Mouse (Mus musculus): Measurements from ENCODE around the gene Amacr.

DNA sequence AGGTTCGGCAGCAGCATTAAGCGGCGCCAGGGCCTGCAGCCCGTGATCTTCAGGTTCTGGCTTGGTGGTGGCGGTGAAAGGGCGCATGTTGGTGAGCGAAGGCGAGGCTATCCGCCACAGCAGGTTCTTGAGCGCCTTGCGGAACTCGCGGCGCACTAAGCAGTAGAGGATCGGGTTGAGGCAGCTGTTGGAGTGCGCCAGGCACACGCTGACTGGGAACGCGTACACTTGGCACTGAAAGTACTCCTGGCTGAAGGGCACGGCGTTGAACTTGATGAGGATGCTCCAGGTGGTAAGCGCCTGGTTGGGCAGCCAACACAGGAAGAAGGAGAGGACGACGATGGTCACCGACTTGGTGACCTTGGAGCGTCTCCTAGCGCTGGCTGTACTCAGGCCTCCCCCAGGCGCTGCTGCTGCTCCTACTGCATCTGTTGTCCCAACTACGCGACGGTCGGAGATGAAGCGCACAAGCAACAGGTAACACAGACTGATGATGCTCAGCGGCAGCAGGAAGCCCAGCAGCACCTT, 54.5 kb downstream of the Amacr start:
- no peak for TF ChIP-seq CTCF (conservative IDR thresholded peaks at IDR 0.05; ENCODE audit: low read length)
- TF ChIP-seq NANOG (IDR thresholded peaks at IDR 0.05; ENCODE audit: borderline replicate concordance, low read length), result no peak

Data from E14TG2a.4 (cell line).